Mouse (Mus musculus) brain, embryonic 14.5 days (tissue): ENCODE results near the gene Hsd11b2.

Experiments
- CTCF ChIP-seq: fragments of 200-500 bp; IDR thresholded peaks from 2 replicates; pipeline ENCODE4 v1.5.1; 2012; ENCODE audit warnings: inconsistent platforms, mild to moderate bottlenecking, moderate library complexity, borderline replicate concordance; ENCODE audit not compliant: insufficient read depth, insufficient read length; ENCODE audit errors: extremely low read depth
- POLR2A ChIP-seq: fragments of 200-500 bp; IDR thresholded peaks from 2 replicates; pipeline ENCODE4 v1.6.1; 2012; ENCODE audit warnings: mild to moderate bottlenecking, inconsistent platforms, borderline replicate concordance; ENCODE audit not compliant: poor library complexity, insufficient read depth, insufficient read length, severe bottlenecking; ENCODE audit errors: extremely low read depth

GRCm38 (mm10) chr8:105542808-105543207, 24.3 kb downstream of the Hsd11b2 start:
- TF ChIP-seq CTCF: no peak
- TF ChIP-seq POLR2A: no peak
